ENCODE assay signal across 8 mouse cellular contexts in the genomic region with DNA sequence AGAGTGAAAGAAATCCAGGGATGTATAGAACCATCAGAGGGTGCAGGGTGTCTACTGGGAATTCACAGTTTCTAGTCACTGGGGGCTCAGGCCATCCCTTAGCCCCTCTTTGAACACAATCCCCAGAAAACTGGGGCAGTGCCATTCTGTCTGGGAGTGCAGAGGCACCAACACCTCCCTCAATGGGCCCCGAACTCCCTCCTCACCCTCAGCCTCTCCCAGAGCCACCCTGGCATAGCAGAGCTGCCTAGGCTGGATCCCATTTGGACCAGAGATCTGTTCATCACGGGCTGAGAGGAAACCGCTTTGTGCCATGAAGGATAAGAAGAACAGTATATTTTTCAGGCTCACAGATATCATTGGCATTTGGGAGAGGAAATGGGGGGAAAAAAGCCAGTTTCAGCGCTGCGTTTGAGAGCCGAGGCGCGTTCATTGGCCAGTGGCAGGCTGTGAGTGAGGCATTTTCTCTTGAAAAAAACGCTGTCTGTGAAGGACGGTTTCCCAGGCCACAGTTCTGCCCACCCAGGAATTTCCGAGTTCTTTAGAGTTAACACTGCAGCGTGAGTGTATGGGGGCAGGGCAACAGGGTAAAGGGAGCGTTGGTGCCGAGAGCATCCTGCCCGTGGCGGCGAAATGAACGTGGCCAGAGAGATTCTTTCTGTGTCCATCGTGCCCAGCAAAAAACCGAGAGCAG.
A peak's percentile ranks its signal among the peaks of the same experiment; 100 is the strongest.
DNase-seq lines count a peak whose midpoint lies in the region; ATAC-seq and TF ChIP-seq lines count a peak whose summit lies in the region.

No protein-coding gene starts in this region.

- no peak for TF ChIP-seq CTCF in kidney, postnatal 0 days (IDR thresholded peaks at IDR 0.05; ENCODE audit: low read depth)

- peaks cover 3% of the 10 kb centered on the region; the same call in 1 of the 2 replicates for H3K4me1 ChIP-seq in kidney, postnatal 0 days (replicated peaks; ENCODE audit: insufficient read depth, low read length)
- H3K4me1 ChIP-seq in hindbrain, embryonic 11.5 days (replicated peaks; ENCODE audit: control insufficient read depth, insufficient read depth, low read length): peaks cover 17% of the 10 kb centered on the region
- H3K4me1 ChIP-seq in midbrain, embryonic 16.5 days (ENCODE audit: control insufficient read depth, insufficient read depth, low read length): peaks cover 22% of the 10 kb centered on the region

- no peak for ATAC-seq in kidney, postnatal 0 days (replicated peaks; ENCODE audit: low FRiP score, low read depth)
- ATAC-seq in hindbrain, embryonic 11.5 days (ENCODE audit: low FRiP score): peak; percentile 82
- peak; percentile 68 for ATAC-seq in midbrain, embryonic 16.5 days

- no peak overlapping the region for H3K4me3 ChIP-seq in kidney, postnatal 0 days (replicated peaks; ENCODE audit: low read depth, low read length)
- H3K4me3 ChIP-seq in hindbrain, embryonic 11.5 days (ENCODE audit: low read depth, low read length): 0 out of 2 replicates have a peak overlapping the region, but pooled peaks have one; percentile 1
- peak overlapping the region; percentile 34 for H3K4me3 ChIP-seq in midbrain, embryonic 16.5 days (ENCODE audit: low read depth, low read length)

- no peak for DNase-seq in kidney, postnatal 0 days (ENCODE audit: low spot score)
- no peak for DNase-seq in kidney, postnatal 36 days
- peak; percentile 82 for DNase-seq in embryo, embryonic 10.5 days (ENCODE audit: low spot score)
- DNase-seq in hindbrain, embryonic 11.5 days (ENCODE audit: low spot score): peak; percentile 79
- DNase-seq in ovary, postnatal 14 days (ENCODE audit: low spot score): no peak
- DNase-seq in lung, postnatal 25 days (ENCODE audit: low spot score): no peak
- DNase-seq in gastrocnemius, adult 18-20 months (ENCODE audit: low spot score): no peak

- H3K9me3 ChIP-seq in kidney, postnatal 0 days (replicated peaks; ENCODE audit: low read length): no peaks in the 10 kb centered on the region
- H3K9me3 ChIP-seq in hindbrain, embryonic 11.5 days (ENCODE audit: control insufficient read depth, low read length): no peaks in the 10 kb centered on the region
- no peaks in the 10 kb centered on the region for H3K9me3 ChIP-seq in midbrain, embryonic 16.5 days (replicated peaks; ENCODE audit: control insufficient read depth, low read length, poor library complexity, severe bottlenecking)

- H3K36me3 ChIP-seq in kidney, postnatal 0 days (ENCODE audit: insufficient read depth, low read length): no peaks in the 10 kb centered on the region
- no peaks in the 10 kb centered on the region for H3K36me3 ChIP-seq in hindbrain, embryonic 11.5 days (ENCODE audit: control insufficient read depth, insufficient read depth, low read length)
- no peaks in the 10 kb centered on the region for H3K36me3 ChIP-seq in midbrain, embryonic 16.5 days (ENCODE audit: control insufficient read depth, insufficient read depth, low read length)

- WGBS in kidney, postnatal 0 days: 31% methylated on average over 20 of the region's 20 CpGs
- WGBS in hindbrain, embryonic 11.5 days: 19% methylated on average over 20 of the region's 20 CpGs
- WGBS in midbrain, embryonic 16.5 days: 5% methylated on average over 20 of the region's 20 CpGs

- H3K9ac ChIP-seq in kidney, postnatal 0 days (ENCODE audit: low read depth, low read length): no peak overlapping the region
- H3K9ac ChIP-seq in hindbrain, embryonic 11.5 days (ENCODE audit: low read depth, low read length): peak overlapping the region; percentile 1; the same call in 1 of the 2 replicates
- H3K9ac ChIP-seq in midbrain, embryonic 16.5 days (ENCODE audit: low read depth, low read length): peak overlapping the region; percentile 62

- H3K4me2 ChIP-seq in kidney, postnatal 0 days (ENCODE audit: low read length): peak overlapping the region; percentile 36
- peak overlapping the region; percentile 37 for H3K4me2 ChIP-seq in hindbrain, embryonic 11.5 days (replicated peaks; ENCODE audit: low read depth, low read length)
- peak overlapping the region; percentile 72 for H3K4me2 ChIP-seq in midbrain, embryonic 16.5 days (ENCODE audit: low read length)

- H3K27me3 ChIP-seq in kidney, postnatal 0 days (ENCODE audit: insufficient read depth, low read length): 0 out of 2 replicates have a peak, but pooled peaks cover 5% of the 10 kb centered on the region
- no peaks in the 10 kb centered on the region for H3K27me3 ChIP-seq in hindbrain, embryonic 11.5 days (ENCODE audit: control insufficient read depth, insufficient read depth, low read length)
- H3K27me3 ChIP-seq in midbrain, embryonic 16.5 days (ENCODE audit: control insufficient read depth, insufficient read depth, low read depth, low read length): no peaks in the 10 kb centered on the region

- no peak overlapping the region for H3K27ac ChIP-seq in kidney, postnatal 0 days
- H3K27ac ChIP-seq in hindbrain, embryonic 11.5 days (ENCODE audit: low read depth, low read length): peak overlapping the region; percentile 54
- H3K27ac ChIP-seq in midbrain, embryonic 16.5 days (ENCODE audit: low read length): peak overlapping the region; percentile 81

Comparison
In these comparisons a context has a peak if more than half of its experiments do, and no peak if none do; other contexts are left out.
1. DNase-seq: peak in embryo, embryonic 10.5 days (single experiment) and hindbrain, embryonic 11.5 days (single experiment); none in kidney, postnatal 0 days (single experiment), kidney, postnatal 36 days (0 of 2), ovary, postnatal 14 days (single experiment), lung, postnatal 25 days (single experiment) and gastrocnemius, adult 18-20 months (single experiment).
2. Peak in every context shown above with its lines, with median percentiles within 50 percentile points of each other: H3K4me2 ChIP-seq.